Mouse (Mus musculus) thymus, postnatal 4 days (tissue): ENCODE results near the gene Nup153.

Source experiments
- DNase-seq: peaks from one replicate; pipeline ENCODE4 v3.0.0; 2021

Gene Nup153

GRCm38 (mm10) chr13:46663461-46663964, 64.2 kb downstream of the Nup153 start:
- peak; percentile 24 for DNase-seq

GRCm38 (mm10) chr13:46659211-46659610, 68.5 kb downstream of the Nup153 start:
- no peak for DNase-seq

- DNase-seq = no peak
These were observed 73.2 kb downstream of the Nup153 start for GRCm38 (mm10) chr13:46654566-46654965.

- peak; percentile 26 for DNase-seq
These were observed 74.1 kb downstream of the Nup153 start for GRCm38 (mm10) chr13:46653671-46654070.

- DNase-seq = no peak
These were observed 75.1 kb downstream of the Nup153 start for GRCm38 (mm10) chr13:46652671-46653070.

GRCm38 (mm10) chr13:46651853-46652252, 75.9 kb downstream of the Nup153 start:
- DNase-seq = no peak

- DNase-seq = no peak
These were observed 82.3 kb downstream of the Nup153 start for GRCm38 (mm10) chr13:46645476-46645875.

GRCm38 (mm10) chr13:46644175-46644574, 83.6 kb downstream of the Nup153 start:
- no peak for DNase-seq

- DNase-seq = peak; percentile 63
These were observed 85.4 kb downstream of the Nup153 start for GRCm38 (mm10) chr13:46642318-46642717.

- no peak for DNase-seq
These were observed 86.9 kb downstream of the Nup153 start for GRCm38 (mm10) chr13:46640608-46641468.

GRCm38 (mm10) chr13:46634133-46634488, 93.6 kb downstream of the Nup153 start:
- no peak for DNase-seq

GRCm38 (mm10) chr13:46633320-46634132, 94.2 kb downstream of the Nup153 start:
- no peak for DNase-seq

GRCm38 (mm10) chr13:46632796-46633195, 94.9 kb downstream of the Nup153 start:
- DNase-seq = no peak
